Mouse (Mus musculus) E14TG2a.4 (cell line): ENCODE measurements at regions not wholly inside any gene's neighbourhood (a gene's known extent, or its start where the extent isn't known, plus 50 kb on each side); places are given as distances from the start of the nearest gene placed in this dataset.
A peak's percentile ranks its signal among the peaks of the same experiment; 100 is the strongest.

Source experiments
- CTCF ChIP-seq: conservative IDR thresholded peaks from 2 replicates; pipeline ENCODE4 v1.5.1; 2014; ENCODE audit warnings: low read length
- NANOG ChIP-seq: IDR thresholded peaks from 2 replicates; pipeline ENCODE4 v1.6.1; 2014; ENCODE audit warnings: borderline replicate concordance, low read length, mixed read lengths
- POU5F1 ChIP-seq: IDR thresholded peaks from 2 replicates; pipeline ENCODE4 v1.6.1; 2014; ENCODE audit warnings: low read length, borderline replicate concordance

DNA sequence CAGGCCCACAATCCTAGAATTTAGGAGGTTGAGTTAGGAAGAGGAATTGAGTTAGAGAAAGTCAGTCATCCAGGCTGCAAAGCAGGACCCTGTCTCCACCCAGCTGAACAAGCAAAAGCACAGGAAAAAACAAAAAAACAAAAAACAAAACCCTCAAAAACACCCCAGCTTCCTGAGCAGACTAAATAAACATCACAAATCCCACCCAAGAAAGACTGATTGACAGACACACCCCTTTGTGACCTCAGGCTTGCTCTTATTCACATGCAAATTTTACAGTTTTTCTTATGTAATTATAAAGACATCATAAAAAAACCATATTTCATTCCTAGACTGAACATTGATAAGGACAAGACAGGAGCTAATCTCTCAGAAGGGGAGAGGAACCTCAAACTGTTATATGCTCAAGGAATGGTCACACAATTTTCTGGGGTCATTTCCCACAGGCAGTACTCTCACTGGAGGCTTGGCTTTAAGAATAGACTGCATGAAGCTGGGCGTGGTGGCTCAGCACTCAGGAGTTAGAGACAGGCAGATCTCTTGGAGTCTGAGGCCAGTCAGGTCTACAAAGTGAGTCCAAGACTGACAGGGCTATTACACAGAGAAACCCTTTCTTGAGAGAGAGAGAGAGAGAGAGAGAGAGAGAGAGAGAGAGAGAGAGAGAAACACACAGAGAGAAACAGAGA is 73.8 kb upstream of the Marcks start:
- TF ChIP-seq CTCF (no peak), POU5F1 (peak; percentile 70; the same call in 1 of the 2 replicates), NANOG (no peak)
